Comparison of ENCODE assay signal across 9 mouse cellular contexts in genomic region chr5:28458821-28459240, GRCm38 (mm10). TPM values are rescaled to one million over a fixed set of nuclear protein-coding genes. Genes with fewer than 3 reads are reported as not detected.
DNase-seq lines count a peak whose midpoint lies in the region; ATAC-seq lines count a peak whose summit lies in the region.
"Had no signal": no experiment of that assay in that cellular context is flagged by ENCODE, and none has a peak within 500 bp of the region (broad histone marks: within the 10 kb centered on the region; RNA-seq: fewer than 3 reads in every experiment).

No protein-coding gene starts in this region.

- H3K4me2 ChIP-seq in kidney, embryonic 14.5 days (replicated peaks; ENCODE audit: low read depth, low read length): peak overlapping the region; percentile 30
- peak overlapping the region; percentile 62 for H3K4me2 ChIP-seq in embryonic facial prominence, embryonic 14.5 days (ENCODE audit: low read depth, low read length)
- peak overlapping the region; percentile 12; the same call in 1 of the 2 replicates for H3K4me2 ChIP-seq in limb, embryonic 11.5 days (ENCODE audit: low read depth, severe bottlenecking)
- peak overlapping the region; percentile 44 for H3K4me2 ChIP-seq in neural tube, embryonic 11.5 days (ENCODE audit: low read depth)

- no peaks in the 10 kb centered on the region for H3K9me3 ChIP-seq in kidney, embryonic 14.5 days (ENCODE audit: control insufficient read depth, low read length)
- H3K9me3 ChIP-seq in embryonic facial prominence, embryonic 14.5 days (ENCODE audit: control insufficient read depth, low read length): no peaks in the 10 kb centered on the region
- no peaks in the 10 kb centered on the region for H3K9me3 ChIP-seq in limb, embryonic 11.5 days (ENCODE audit: control insufficient read depth, low read length)
- no peaks in the 10 kb centered on the region for H3K9me3 ChIP-seq in neural tube, embryonic 11.5 days (ENCODE audit: control insufficient read depth, low read length)

- H3K27me3 ChIP-seq in kidney, embryonic 14.5 days (ENCODE audit: control insufficient read depth, insufficient read depth, low read length): peaks cover 86% of the 10 kb centered on the region
- H3K27me3 ChIP-seq in embryonic facial prominence, embryonic 14.5 days (replicated peaks; ENCODE audit: control insufficient read depth, insufficient read depth, low read length): peaks cover 90% of the 10 kb centered on the region
- peaks cover 73% of the 10 kb centered on the region for H3K27me3 ChIP-seq in limb, embryonic 11.5 days (ENCODE audit: control insufficient read depth, insufficient read depth, low read length)
- peaks cover 84% of the 10 kb centered on the region for H3K27me3 ChIP-seq in neural tube, embryonic 11.5 days (ENCODE audit: control insufficient read depth, insufficient read depth, low read length)

- no peak overlapping the region for H3K9ac ChIP-seq in kidney, embryonic 14.5 days (ENCODE audit: low read depth, low read length)
- H3K9ac ChIP-seq in embryonic facial prominence, embryonic 14.5 days (ENCODE audit: low read depth, low read length): no peak overlapping the region
- no peak overlapping the region for H3K9ac ChIP-seq in limb, embryonic 11.5 days (ENCODE audit: low read length)
- no peak overlapping the region for H3K9ac ChIP-seq in neural tube, embryonic 11.5 days (ENCODE audit: low read length)

- H3K4me3 ChIP-seq in kidney, embryonic 14.5 days (ENCODE audit: low read length): peak overlapping the region; percentile 37
- peak overlapping the region; percentile 40 for H3K4me3 ChIP-seq in embryonic facial prominence, embryonic 14.5 days (ENCODE audit: low read depth, low read length)
- H3K4me3 ChIP-seq in limb, embryonic 11.5 days (ENCODE audit: low read depth, low read length): no peak overlapping the region; the same call in 1 of the 2 replicates
- H3K4me3 ChIP-seq in neural tube, embryonic 11.5 days (ENCODE audit: low read depth, low read length): peak overlapping the region; percentile 4; the same call in 1 of the 2 replicates

- no peak overlapping the region for H3K27ac ChIP-seq in kidney, embryonic 14.5 days (ENCODE audit: low read depth, low read length)
- no peak overlapping the region for H3K27ac ChIP-seq in embryonic facial prominence, embryonic 14.5 days (replicated peaks; ENCODE audit: low read depth, low read length)
- H3K27ac ChIP-seq in limb, embryonic 11.5 days (replicated peaks; ENCODE audit: low read depth, low read length): no peak overlapping the region
- no peak overlapping the region for H3K27ac ChIP-seq in neural tube, embryonic 11.5 days (ENCODE audit: low read depth, low read length)
- H3K27ac ChIP-seq: macrophage had no signal

- peak; percentile 32; the same call in 1 of the 2 replicates for ATAC-seq in kidney, embryonic 14.5 days (ENCODE audit: low FRiP score, low TSS enrichment)
- no peak for ATAC-seq in embryonic facial prominence, embryonic 14.5 days (ENCODE audit: low read depth)
- ATAC-seq in limb, embryonic 11.5 days (ENCODE audit: insufficient number of reproducible peaks, low FRiP score, low TSS enrichment, low read depth): no peak
- no peak for ATAC-seq in neural tube, embryonic 11.5 days (ENCODE audit: insufficient read depth, low FRiP score, low TSS enrichment)
- no peak for ATAC-seq in cerebellum, adult (ENCODE audit: insufficient number of reproducible peaks, low FRiP score, low TSS enrichment)

- DNase-seq in kidney, postnatal 14 days: no peak
- no peak for DNase-seq in embryonic facial prominence, embryonic 14.5 days (ENCODE audit: low spot score)
- DNase-seq in limb, embryonic 11.5 days (ENCODE audit: low spot score): peak; percentile 51
- peak; percentile 50 for DNase-seq in neural tube, embryonic 11.5 days (ENCODE audit: low spot score)
- no peak for DNase-seq in MN1 (ENCODE audit: low spot score)
- no peak for DNase-seq in layer of hippocampus, postnatal 25 days (ENCODE audit: extremely low spot score in 1 of 2, low spot score in 1 of 2)

- no peaks in the 10 kb centered on the region for H3K36me3 ChIP-seq in kidney, embryonic 14.5 days (ENCODE audit: control insufficient read depth, insufficient read depth, low read length)
- no peaks in the 10 kb centered on the region for H3K36me3 ChIP-seq in embryonic facial prominence, embryonic 14.5 days (ENCODE audit: control insufficient read depth, insufficient read depth, low read length)
- no peaks in the 10 kb centered on the region for H3K36me3 ChIP-seq in limb, embryonic 11.5 days (ENCODE audit: control insufficient read depth, insufficient read depth, low read length)
- no peaks in the 10 kb centered on the region for H3K36me3 ChIP-seq in neural tube, embryonic 11.5 days (ENCODE audit: control insufficient read depth, insufficient read depth, low read length)

- WGBS in kidney, embryonic 14.5 days: under 1% methylated on average over 27 of the region's 27 CpGs
- under 1% methylated on average over 19 of the region's 27 CpGs for whole genome bisulfite sequencing in embryonic facial prominence, embryonic 14.5 days
- WGBS in limb, embryonic 11.5 days: 0% methylated on average over 27 of the region's 27 CpGs
- 0% methylated on average over 27 of the region's 27 CpGs for WGBS in neural tube, embryonic 11.5 days

- peaks cover 9% of the 10 kb centered on the region for H3K4me1 ChIP-seq in kidney, embryonic 14.5 days (ENCODE audit: control insufficient read depth, insufficient read depth, low read length)
- H3K4me1 ChIP-seq in embryonic facial prominence, embryonic 14.5 days (ENCODE audit: control insufficient read depth, insufficient read depth, low read length): peaks cover 9% of the 10 kb centered on the region
- H3K4me1 ChIP-seq in limb, embryonic 11.5 days (ENCODE audit: control insufficient read depth, insufficient read depth, low read length): peaks cover 14% of the 10 kb centered on the region; the same call in 1 of the 2 replicates
- H3K4me1 ChIP-seq in neural tube, embryonic 11.5 days (ENCODE audit: control insufficient read depth, insufficient read depth, low read length): peaks cover 20% of the 10 kb centered on the region

RNA-seq across cellular contexts. Expression of gene Shh, which starts 8.2 kb away (rescaled TPM):
- polyA plus RNA-seq in kidney, embryonic 14.5 days (2014; fragmentation: Nextera tagmentation; extraction: Ambion mirVana): 0.50 and 0.99 TPM in 2 replicates
- polyA plus RNA-seq in embryonic facial prominence, embryonic 14.5 days (2014; fragmentation: Nextera tagmentation; extraction: Ambion mirVana): 0.47 and 0.56 TPM in 2 replicates
- polyA plus RNA-seq in limb, embryonic 11.5 days (2014; fragmentation: Nextera tagmentation; extraction: Ambion mirVana): 1.2 and 1.3 TPM in 2 replicates
- polyA plus RNA-seq in neural tube, embryonic 11.5 days (2014; fragmentation: Nextera tagmentation; extraction: Ambion mirVana): 1.9 and 2.5 TPM in 2 replicates
- total RNA-seq in layer of hippocampus, postnatal 25 days (2021): 1 to 10 TPM; 1.4 to 1.7 TPM
- polyA plus RNA-seq: macrophage had no signal

Comparison
In these comparisons a context has a peak if more than half of its experiments do, and no peak if none do; other contexts are left out.
1. H3K4me2 ChIP-seq: peak in every context shown above with its lines; median percentile 62 in embryonic facial prominence, embryonic 14.5 days; 44 in neural tube, embryonic 11.5 days; 30 in kidney, embryonic 14.5 days; 12 in limb, embryonic 11.5 days.
2. DNase-seq: peak in limb, embryonic 11.5 days (single experiment) and neural tube, embryonic 11.5 days (single experiment); none in kidney, postnatal 14 days (single experiment), embryonic facial prominence, embryonic 14.5 days (single experiment), MN1 (single experiment) and layer of hippocampus, postnatal 25 days (0 of 2).